Mouse (Mus musculus) midbrain, postnatal 0 days (tissue): ENCODE measurements around the gene Clrn1. TPM values are rescaled to one million over a fixed set of nuclear protein-coding genes. Genes with fewer than 3 reads are reported as not detected.
A peak's percentile ranks its signal among the peaks of the same experiment; 100 is the strongest.

Source experiments
- ATAC-seq: fragments of 200-750 bp; cut with Nextera tagmentation; 2 replicates; pipeline ENCODE4 v1.8.0; 2017; ENCODE audit warnings: moderate number of reproducible peaks, mild to moderate bottlenecking, moderate TSS enrichment, moderate library complexity; ENCODE audit not compliant: low FRiP score
- DNase-seq: peaks from one replicate; pipeline ENCODE4 v3.0.0-alpha.2; 2015; ENCODE audit warnings: low spot score
- H3K27ac ChIP-seq: fragments of 300-500 bp; sonication (generic); 2 replicates; pipeline ENCODE4 v1.5.1; 2014; ENCODE audit warnings: low read depth, mild to moderate bottlenecking, low read length, mixed read lengths
- H3K27me3 ChIP-seq: fragments of 300-500 bp; sonication (generic); 2 replicates; pipeline ENCODE4 v1.6.1; 2014; ENCODE audit warnings: low read length, control low read depth, mixed read lengths; ENCODE audit not compliant: insufficient read depth
- H3K36me3 ChIP-seq: fragments of 300-500 bp; sonication (generic); 2 replicates; pipeline ENCODE4 v1.6.1; 2014; ENCODE audit warnings: low read length, control low read depth, mixed read lengths; ENCODE audit not compliant: insufficient read depth
- H3K4me1 ChIP-seq: fragments of 300-500 bp; sonication (generic); 2 replicates; pipeline ENCODE4 v1.6.1; 2014; ENCODE audit warnings: mild to moderate bottlenecking, control low read depth, antibody characterized with exemption, low read length, mixed read lengths; ENCODE audit not compliant: insufficient read depth
- H3K4me2 ChIP-seq: fragments of 300-500 bp; sonication (generic); 2 replicates; pipeline ENCODE4 v1.6.1; 2014; ENCODE audit warnings: low read depth, mild to moderate bottlenecking, low read length, mixed read lengths; ENCODE audit not compliant: poor library complexity, severe bottlenecking
- H3K4me3 ChIP-seq: fragments of 300-500 bp; sonication (generic); 2 replicates; pipeline ENCODE4 v1.5.1; 2014; ENCODE audit warnings: low read depth, mild to moderate bottlenecking, low read length, moderate library complexity
- H3K9ac ChIP-seq: fragments of 300-500 bp; sonication (generic); replicated peaks from 2 replicates; pipeline ENCODE4 v1.6.1; 2014; ENCODE audit warnings: mild to moderate bottlenecking, low read length, moderate library complexity, mixed read lengths; ENCODE audit not compliant: poor library complexity, severe bottlenecking
- H3K9me3 ChIP-seq: fragments of 300-500 bp; sonication (generic); 2 replicates; pipeline ENCODE4 v1.6.1; 2016; ENCODE audit warnings: low read length, control low read depth
- CTCF ChIP-seq: IDR thresholded peaks from 2 replicates; pipeline ENCODE4 v1.5.1; 2016; ENCODE audit warnings: antibody characterized with exemption, mild to moderate bottlenecking
- WGBS: fragments of 180-500 bp; shearing (Covaris S2); extraction: QIAGEN DNeasy Blood & Tissue Kit; methylation state at CpG from one replicate; pipeline ENCODE4 v1.1.7; 2014; 5-methylcytosine and 5-hydroxymethylcytosine counted together
- polyA plus RNA-seq: library from polyadenylated mRNA; unstranded; fragments of >200 nt; fragmentation: Nextera tagmentation; extraction: Ambion mirVana; gene quantifications from 2 replicates; pipeline ENCODE4 v1.2.1, GENCODE M21; 2015
- total RNA-seq: library from RNA; depleted of rRNA; stranded (reverse); fragments of >200 nt; gene quantifications from 2 replicates; pipeline ENCODE4 v1.2.3, GENCODE M21; 2014; rRNA removed

Gene Clrn1
- total RNA-seq (1.9 and 2.8 TPM in 2 replicates), polyA plus RNA-seq (0.44 and 0.80 TPM in 2 replicates)

GRCm38 (mm10) chr3:58884801-58885573 is at the start of gene Clrn1:
TSS of gene Clrn1 (minus strand) at chr3:58885340.
- no peaks in the 10 kb centered on the region for H3K27me3 ChIP-seq
- DNase-seq = peak; percentile 24
- 63% methylated on average over 20 of the region's 20 CpGs for WGBS
- no peaks in the 10 kb centered on the region for H3K9me3 ChIP-seq
- no peak within 1 kb of the TSS for H3K27ac ChIP-seq
- H3K4me2 ChIP-seq = no peak within 1 kb of the TSS
- no peak for TF ChIP-seq CTCF
- 0 out of 2 replicates have a peak, but pooled peaks cover 2% of the 10 kb centered on the region for H3K4me1 ChIP-seq
- no peak within 1 kb of the TSS for H3K9ac ChIP-seq
- no peaks in the 10 kb centered on the region for H3K36me3 ChIP-seq
- ATAC-seq = no peak
- H3K4me3 ChIP-seq = no peak within 1 kb of the TSS

DNA sequence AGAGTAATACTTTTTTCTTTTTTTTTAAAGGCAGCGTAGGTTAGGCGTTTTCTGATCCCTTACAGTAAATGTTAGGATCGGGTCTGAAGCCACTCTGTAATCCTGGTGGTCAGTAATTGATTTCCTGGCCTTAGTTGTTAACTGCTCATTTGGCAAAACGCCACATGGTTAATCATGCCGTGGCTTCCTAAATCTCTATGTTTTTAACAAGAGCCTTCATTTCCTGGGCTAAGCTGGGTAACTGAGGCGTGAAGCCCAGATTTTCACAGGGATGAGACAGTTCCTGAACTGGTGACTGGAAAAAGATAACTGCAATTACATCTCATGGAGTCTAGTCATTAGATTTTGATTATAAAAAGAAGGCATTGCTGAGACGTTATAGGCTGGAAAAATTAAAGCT is 38.9 kb upstream of the Clrn1 start:
- no peak for TF ChIP-seq CTCF
- WGBS = 52% methylated on average over 7 of the region's 7 CpGs
- DNase-seq = peak; percentile 61

DNA sequence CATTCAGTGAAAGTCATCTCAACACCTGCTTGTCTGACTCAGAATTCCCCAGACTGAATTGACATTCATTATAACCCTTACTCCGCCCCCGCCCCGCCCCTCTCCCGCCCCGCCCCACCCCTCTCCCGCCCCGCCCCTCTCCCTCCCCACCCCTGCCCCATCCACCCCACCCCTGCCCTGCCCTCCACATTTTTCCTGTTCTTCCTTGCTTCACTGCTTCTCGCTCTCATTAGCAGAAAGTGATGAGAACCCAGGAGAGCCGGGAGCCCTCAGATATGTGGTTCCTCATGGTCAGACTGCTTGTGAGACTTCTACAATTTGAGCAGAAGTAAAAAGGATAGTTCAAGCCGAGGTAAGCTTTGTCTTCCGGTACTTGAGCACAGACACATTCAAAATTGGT is 38.0 kb upstream of the Clrn1 start:
- H3K4me2 ChIP-seq = no peak overlapping the region
- WGBS = 72% methylated on average over 10 of the region's 11 CpGs
- H3K9me3 ChIP-seq = no peaks in the 10 kb centered on the region
- no peaks in the 10 kb centered on the region for H3K36me3 ChIP-seq
- no peak overlapping the region for H3K27ac ChIP-seq
- H3K27me3 ChIP-seq = no peaks in the 10 kb centered on the region
- ATAC-seq (no peak), DNase-seq (no peak)
- H3K4me3 ChIP-seq = no peak overlapping the region
- TF ChIP-seq CTCF = no peak
- H3K9ac ChIP-seq = no peak overlapping the region
- H3K4me1 ChIP-seq = no peaks in the 10 kb centered on the region

More for the DNA sequence above, 38.9 kb upstream of the Clrn1 start:
- ATAC-seq = no peak
- Histone ChIP-seq H3K4me2 (no peak overlapping the region), H3K4me3 (no peak overlapping the region), H3K27me3 (no peaks in the 10 kb centered on the region), H3K27ac (no peak overlapping the region), H3K9ac (no peak overlapping the region), H3K4me1 (no peaks in the 10 kb centered on the region), H3K9me3 (no peaks in the 10 kb centered on the region), H3K36me3 (no peaks in the 10 kb centered on the region)

DNA sequence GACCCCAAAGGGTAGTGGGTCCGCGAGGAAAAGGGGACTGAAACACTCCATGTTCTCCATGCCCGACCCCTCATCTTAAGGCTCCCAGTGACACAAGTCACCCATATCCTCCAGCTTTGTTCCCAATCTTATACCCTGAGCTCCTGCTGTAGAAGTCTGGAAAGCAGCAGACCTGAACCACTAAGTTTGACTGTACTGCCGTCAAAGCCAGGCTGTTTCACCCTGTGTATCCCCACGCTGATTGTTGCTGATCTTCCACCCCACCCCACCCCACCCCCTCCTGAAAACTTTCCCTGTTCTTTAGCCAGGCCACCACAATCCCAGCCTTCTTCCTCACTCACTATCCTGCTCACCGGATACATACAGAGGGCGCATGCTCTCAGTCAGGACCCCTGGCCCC is 37.5 kb upstream of the Clrn1 start:
- no peak overlapping the region for H3K4me2 ChIP-seq
- no peaks in the 10 kb centered on the region for H3K27me3 ChIP-seq
- H3K9ac ChIP-seq = no peak overlapping the region
- WGBS = 56% methylated on average over 7 of the region's 7 CpGs
- no peaks in the 10 kb centered on the region for H3K36me3 ChIP-seq
- H3K9me3 ChIP-seq = no peaks in the 10 kb centered on the region
- no peak overlapping the region for H3K27ac ChIP-seq
- TF ChIP-seq CTCF = no peak
- ATAC-seq (no peak), DNase-seq (no peak)
- no peak overlapping the region for H3K4me3 ChIP-seq
- no peaks in the 10 kb centered on the region for H3K4me1 ChIP-seq

GRCm38 (mm10) chr3:58921316-58921715 is 36.2 kb upstream of the Clrn1 start:
- no peak for TF ChIP-seq CTCF
- no peak overlapping the region for H3K4me2 ChIP-seq
- no peak overlapping the region for H3K27ac ChIP-seq
- ATAC-seq (no peak), DNase-seq (no peak)
- no peaks in the 10 kb centered on the region for H3K9me3 ChIP-seq
- H3K36me3 ChIP-seq = no peaks in the 10 kb centered on the region
- H3K9ac ChIP-seq = no peak overlapping the region
- WGBS = 61% methylated on average over 5 of the region's 5 CpGs
- H3K4me3 ChIP-seq = no peak overlapping the region
- H3K4me1 ChIP-seq = no peaks in the 10 kb centered on the region
- H3K27me3 ChIP-seq = no peaks in the 10 kb centered on the region

DNA sequence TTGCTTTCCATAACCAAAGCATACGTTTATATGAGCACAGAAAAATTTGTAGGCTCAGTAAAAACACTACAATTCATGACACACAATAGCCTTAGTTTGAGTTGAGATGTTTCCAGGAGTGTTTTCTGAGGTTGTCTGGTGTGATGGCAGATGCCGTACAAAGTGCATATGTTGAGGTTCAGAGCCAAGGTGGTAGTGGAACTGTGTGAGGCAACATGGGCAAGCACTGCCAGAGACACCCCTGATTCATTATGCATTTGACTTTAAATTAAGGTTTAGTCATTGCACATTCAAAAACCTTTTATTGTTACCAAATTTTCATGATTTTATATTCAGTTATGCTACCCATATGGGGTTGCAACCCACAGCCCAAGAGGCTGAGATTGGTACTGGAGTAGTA is 19.5 kb upstream of the Clrn1 start:
- Histone ChIP-seq H3K4me2 (no peak overlapping the region), H3K4me3 (no peak overlapping the region), H3K27me3 (no peaks in the 10 kb centered on the region), H3K9me3 (no peaks in the 10 kb centered on the region), H3K9ac (no peak overlapping the region), H3K36me3 (no peaks in the 10 kb centered on the region), H3K27ac (no peak overlapping the region), H3K4me1 (no peaks in the 10 kb centered on the region)
- ATAC-seq (no peak), DNase-seq (no peak)
- TF ChIP-seq CTCF = no peak
- 87% methylated on average over 2 of the region's 2 CpGs for WGBS
